Mouse (Mus musculus) heart, adult 9 months (tissue): ENCODE results near the gene Ank3.

Source experiments
- DNase-seq, 2 experiments: peaks; one replicate each; pipeline ENCODE4 v3.0.0; 2022; ENCODE audit warnings: low spot score in 2 of 2

Gene Ank3

DNA sequence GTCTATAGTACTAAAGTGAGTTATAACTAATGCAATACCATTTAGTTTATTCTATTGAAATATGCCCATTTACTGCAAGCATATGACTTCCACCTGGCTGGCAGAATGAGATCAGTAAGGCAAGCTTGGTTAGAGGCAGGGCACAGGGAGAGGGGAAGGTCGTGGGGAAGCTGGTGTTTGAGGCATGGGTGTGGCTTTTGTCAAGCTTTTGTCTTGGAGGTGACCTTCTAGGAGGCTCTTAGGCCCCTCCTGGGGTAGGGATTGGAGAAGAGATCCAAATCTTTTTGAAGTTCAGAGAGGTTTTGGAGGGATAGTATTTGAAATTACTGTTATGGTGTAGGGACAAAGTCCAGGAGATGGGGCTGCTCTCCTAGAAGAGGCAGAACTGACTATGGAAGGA is 78.3 kb downstream of the Ank3 start:
- no peak for DNase-seq

DNA sequence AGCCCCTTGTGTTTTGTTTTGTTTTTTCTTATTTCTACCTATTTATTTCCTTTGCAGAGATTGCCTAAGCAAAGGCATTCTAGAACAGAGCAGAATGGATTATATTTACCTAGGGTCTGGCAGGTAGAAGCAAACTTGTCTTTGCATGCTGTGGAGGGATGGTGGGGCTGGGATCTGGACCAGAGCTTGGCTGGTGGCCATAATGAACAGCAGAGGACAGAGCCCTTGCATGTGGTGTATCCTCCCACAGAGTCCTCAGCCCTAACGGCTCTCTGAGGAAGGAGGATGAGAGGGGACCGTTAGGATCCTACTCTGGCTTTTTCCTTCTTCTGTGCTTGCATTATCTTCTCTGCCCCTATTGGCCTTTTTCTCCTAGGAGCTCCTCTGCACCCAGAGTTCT is 79.1 kb downstream of the Ank3 start:
- DNase-seq, result no peak

DNA sequence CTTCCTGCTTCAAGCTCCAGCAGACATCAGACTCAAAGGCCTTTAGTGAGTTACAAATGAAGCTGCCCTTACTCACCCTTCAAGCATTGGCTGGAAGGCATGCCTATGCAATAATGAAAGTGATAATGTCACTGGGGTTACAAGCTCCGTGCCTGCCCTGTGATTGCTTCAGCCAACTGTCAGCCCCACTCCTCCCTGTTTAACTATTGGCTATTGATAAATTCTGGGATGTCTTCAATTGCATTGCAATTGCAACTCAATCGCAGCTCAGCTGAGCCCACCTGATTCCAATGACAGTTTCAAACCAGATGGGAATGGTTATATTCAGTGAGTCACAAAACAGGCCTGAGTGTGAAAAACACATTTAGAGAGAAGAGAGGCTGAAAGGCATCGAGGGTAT is 80.3 kb downstream of the Ank3 start:
- no peak for DNase-seq

DNA sequence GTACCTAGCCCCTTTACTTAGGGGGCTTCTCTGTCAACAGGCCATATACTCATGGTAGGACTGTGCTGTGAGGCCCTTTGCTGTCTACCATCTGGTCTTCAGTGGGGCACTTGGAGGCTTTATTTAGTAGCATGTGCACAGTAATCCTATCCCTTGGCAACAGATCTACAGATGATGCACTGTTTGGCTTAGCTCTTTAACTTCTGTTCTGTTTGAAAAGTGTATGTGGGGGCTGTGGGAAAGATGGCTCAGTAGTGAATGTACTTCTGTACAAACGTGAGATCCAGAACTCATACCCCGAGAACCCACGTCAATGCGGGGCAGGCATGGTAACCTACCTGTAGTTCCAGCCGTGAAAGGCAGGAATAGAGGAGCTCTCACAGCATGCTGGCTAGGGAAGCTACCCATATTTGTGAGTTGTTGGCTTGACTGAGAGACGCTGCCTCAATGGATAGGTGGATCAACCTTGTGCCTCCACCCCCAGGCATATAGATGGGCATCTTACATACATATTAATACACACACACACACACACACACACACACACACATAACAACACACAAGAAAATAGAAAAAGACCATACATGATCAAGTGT is 86.7 kb downstream of the Ank3 start:
- DNase-seq, result no peak

DNA sequence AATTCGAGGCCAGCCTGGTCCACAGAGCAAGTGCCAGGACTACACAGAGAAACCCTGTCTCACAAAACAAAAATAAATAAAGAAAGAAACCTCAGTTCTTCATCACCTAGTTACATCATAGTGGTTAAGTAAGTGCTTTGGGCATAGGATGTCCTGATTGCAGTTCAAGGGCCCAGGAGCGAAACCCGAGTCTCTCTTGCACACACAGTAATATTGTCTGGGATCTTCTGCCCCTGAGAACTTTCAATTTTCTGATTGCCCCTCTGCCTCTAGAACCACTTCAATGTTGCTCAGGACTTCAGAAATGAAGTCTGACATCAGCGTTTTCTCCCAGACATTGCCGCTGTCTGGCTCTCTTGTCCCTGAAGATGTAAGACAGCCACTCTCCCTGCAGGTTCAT is 91.6 kb downstream of the Ank3 start:
- no peak for DNase-seq

DNA sequence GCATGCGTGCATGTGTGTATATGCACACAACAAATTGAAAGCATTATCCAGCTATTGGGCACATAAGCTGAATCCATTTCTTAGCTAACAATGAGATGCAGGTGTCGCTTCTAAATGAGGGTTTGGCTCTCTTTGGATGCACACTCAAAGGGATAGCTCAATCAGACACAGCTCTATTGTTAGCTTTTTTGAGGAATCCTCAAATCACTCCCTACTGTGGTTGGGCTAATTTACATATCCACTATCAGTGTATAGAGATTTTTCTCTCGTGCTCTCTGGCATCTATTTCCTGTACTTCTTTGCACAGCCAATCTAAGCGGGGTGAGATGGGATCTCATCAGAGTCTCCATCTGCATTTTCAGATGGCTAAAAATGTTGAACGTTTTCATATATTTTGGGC is 93.4 kb downstream of the Ank3 start:
- no peak for DNase-seq

DNA sequence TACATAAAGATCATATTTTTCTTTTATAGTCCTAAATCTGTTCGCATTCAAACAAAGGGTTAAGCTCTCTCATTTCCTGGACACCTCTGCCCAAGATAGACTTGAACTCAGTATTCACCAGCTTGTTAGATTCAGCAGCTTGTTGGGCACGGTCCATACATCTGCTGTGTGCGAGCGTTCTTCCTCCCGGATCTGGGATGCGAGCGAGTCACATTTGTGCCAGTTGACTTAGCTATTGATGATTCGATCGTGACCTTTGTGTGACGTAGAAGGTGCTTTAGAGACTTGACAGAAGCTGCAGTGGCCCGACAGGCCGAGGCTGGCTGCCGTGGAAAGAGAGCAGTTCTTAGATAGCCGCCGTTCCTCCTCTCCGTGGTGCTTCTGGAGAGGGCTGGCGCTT is 98.8 kb downstream of the Ank3 start:
- no peak for DNase-seq

DNA sequence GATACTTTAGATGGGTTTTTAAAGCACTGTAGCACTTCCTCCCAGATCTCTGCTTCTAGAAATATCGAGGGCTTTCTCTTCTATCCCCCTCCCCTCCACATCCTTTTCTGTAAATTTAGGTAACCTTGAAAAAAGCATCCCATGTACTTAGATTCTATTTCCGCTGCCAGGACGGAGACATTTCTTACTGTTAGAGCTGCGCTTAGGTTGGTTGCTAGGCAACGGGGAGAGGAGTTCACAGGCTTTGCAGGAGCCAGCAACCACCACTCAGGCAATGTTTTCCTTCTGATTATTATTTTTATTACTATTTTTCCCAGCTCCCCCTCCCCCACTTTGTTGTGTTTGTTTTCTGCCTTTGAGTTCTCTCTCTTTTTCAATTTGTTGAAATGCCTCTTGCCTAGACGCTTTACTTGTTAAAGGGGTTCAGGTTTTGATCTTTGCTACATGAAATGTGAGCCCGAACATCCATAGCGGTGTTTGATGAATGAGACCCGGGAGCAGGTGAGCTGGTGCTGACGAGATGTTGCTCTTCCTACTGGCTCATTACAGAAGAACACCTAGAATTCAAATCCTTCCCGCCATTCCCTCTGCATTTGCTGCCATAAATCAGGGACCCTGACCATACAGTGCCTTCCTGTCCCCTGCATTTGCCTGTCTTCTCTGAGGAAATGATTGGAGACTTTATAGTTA is 101.7 kb downstream of the Ank3 start:
- peak in 1 of 2 experiments; percentile 2 for DNase-seq

DNA sequence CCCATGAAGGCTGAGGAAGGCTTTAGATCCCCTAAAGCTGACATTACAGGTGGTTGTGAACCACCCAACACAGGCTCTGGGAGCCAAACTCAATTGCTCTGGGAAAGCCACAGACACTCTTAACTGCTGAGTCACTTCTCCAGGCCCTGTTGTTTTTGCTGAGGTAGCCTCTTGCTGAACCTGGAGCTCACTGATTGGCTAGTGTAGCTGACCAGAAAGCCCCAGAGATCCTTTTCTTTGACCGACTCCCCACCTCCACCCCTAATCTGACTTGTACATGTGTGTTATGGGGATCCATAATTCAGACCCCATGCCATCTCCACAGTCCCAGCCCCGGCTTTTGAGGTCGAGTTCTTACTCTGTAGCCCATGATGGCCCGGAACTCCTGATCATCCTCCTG is 105.2 kb downstream of the Ank3 start:
- no peak for DNase-seq

DNA sequence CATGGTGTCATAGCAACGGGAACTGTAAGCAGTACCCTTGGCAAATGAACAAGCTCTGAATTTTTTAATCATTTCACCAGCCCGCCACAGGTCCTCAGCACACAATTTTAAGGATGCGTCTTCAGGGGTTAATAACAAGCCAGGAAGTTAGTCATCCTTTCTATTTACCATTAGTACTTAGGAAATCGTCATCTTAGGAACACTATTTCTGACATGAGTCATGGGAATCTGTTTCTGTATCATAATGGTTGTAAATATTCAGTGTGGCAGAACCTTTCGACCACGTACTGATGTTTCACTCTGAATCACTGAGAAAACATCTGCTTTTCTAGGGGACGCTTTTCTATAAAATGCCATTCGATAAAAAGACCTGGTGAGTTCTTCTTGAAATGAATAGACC is 109.1 kb downstream of the Ank3 start:
- no peak for DNase-seq

DNA sequence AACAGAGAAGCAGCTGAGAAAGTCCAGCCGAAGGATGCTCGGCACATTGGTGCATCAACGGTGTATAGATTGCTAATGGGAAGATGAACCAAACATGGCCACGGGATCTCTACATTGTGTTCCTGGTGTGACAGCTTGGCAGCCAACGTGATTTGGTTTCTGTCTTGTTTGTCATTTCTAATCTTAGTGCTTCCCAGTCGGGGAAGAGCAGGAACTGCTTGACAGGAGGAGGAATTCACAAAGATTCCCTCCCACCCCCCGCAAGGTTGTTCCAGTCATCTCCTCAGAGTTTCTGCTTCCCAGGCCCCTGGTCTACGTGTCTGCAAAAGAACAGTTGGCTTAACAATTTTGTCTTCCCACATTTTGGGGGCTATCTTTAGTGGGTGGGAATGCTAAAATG is 111.8 kb downstream of the Ank3 start:
- no peak for DNase-seq

DNA sequence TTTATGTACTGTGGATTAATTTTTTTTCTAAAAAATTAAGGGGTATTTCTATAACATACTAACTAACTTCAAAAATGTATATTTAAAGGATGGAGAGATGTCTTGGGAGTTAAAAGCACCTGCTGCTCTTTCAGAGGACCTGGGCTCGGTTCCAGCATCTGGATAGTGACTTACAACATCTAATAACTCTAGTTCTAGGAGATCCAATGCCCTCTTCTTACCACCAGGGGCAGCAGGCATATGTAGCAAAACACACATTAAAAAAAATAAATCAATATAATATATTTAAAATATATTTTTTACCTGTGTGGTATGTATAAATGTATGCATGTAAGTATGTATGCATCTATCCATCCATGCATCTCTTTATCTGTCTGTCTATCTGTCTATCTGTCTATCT is 112.7 kb downstream of the Ank3 start:
- no peak for DNase-seq

DNA sequence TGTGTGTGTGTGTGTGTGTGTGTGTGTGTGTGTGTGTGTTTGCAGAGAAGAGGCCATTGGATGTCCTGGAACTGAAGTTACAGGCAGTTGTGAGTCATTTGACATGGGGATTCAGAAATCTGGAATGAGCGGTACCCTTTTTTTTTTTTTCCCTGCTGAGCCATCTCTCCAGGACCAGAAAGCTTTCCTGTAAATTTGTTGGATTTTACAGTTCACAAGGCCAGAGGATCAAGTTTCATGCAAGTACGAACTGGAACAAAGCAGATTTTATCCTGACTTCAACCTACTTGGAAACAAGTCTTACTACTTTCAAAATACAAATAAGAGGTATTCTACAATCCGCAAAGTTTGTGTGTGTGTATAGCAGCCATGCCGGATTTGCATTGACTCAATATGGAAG is 123.4 kb downstream of the Ank3 start:
- no peak for DNase-seq

DNA sequence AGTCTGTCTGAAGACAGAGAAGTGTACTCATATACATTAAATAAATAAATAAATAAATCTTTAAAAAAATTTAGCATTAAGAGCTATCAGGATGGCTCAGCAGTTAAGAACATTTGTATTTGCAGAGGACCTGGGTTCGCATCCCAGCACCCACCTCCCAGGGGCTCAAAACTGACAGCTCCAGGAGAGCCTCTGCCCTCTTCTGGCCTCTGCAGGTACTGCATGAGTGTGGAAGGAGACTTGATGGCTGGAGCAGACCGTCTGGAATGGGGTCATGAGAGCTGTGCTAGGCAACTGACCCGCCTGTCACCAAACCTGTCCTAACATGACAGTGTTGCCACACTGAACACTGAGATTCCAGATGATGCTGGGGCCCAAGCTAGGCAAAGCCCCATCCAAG is 124.6 kb downstream of the Ank3 start:
- no peak for DNase-seq

DNA sequence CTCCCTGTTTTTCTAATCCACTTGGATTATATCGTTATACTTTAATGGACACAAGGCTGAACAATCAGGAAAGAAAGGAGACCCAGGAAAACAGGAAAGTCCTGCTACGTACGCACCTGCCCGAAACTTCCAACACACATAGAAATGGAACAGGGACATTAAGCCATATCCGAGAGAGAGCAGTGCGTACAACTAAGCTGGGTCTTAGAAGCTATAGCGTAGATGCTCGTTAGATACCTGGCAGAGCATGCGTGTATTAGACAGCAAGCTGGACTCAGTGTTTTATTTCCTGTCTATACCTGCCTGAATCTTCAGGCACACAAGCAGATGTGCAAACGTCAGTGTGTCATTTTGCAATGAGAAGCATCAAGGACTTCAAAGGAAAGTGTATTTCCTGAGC is 128.7 kb downstream of the Ank3 start:
- DNase-seq, result no peak

DNA sequence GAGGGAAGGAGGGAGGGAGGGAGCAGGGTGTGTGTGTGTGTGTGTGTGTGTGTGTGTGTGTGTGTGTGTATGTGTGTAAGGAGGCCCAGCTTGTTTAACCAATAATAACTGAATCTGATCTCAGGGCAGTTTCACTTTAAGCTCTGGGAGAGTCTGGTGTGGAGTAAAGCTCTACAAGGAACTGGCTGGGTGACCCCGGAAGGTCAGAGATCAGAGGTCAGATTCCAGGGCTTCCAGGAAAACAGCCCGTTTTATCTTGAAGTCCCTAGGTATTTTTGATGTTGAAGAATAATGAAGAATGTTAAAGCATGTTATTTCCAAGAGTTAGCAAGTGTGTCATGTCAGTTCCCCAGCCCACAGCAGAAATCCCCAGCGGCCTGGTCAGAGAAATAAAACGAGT is 130.2 kb downstream of the Ank3 start:
- no peak for DNase-seq

DNA sequence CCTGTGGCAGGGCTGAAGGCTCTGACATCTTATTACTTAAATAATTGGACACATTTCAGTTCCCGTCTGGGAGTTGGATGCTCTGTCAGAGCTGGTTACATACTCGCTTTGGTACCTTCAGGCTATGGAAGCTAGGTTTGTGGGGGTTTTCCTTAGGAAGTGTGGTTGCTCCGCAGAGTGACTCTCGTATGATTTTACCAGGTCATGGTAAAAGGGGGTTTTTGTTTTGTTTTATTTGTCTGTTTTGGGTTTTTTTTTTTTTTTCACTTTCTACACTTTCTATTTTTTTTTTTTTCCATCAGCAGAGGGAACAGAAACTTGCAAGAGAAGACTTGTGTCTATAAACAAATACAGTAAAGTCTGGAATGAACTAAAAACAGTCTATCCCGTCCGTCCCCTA is 131.8 kb downstream of the Ank3 start:
- DNase-seq, result no peak

DNA sequence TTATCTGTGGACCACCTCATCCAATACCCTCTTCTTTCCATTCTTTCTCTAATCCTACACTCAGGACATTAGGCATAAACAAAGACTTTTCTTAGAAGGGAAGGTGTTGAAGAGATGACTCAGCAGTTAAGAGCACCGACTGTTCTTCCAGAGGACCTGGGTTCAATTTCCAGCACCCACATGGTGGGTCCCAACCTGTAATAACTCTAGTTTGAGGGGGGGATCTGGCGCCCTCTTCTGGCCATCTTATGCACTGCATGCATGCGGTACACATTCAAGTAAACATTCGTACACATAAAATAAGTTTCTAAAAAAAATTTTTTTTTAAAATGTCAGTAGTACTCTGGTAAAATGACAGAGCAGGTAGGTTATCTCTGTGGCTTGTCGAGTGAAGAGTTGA is 133.0 kb downstream of the Ank3 start:
- DNase-seq, result no peak

DNA sequence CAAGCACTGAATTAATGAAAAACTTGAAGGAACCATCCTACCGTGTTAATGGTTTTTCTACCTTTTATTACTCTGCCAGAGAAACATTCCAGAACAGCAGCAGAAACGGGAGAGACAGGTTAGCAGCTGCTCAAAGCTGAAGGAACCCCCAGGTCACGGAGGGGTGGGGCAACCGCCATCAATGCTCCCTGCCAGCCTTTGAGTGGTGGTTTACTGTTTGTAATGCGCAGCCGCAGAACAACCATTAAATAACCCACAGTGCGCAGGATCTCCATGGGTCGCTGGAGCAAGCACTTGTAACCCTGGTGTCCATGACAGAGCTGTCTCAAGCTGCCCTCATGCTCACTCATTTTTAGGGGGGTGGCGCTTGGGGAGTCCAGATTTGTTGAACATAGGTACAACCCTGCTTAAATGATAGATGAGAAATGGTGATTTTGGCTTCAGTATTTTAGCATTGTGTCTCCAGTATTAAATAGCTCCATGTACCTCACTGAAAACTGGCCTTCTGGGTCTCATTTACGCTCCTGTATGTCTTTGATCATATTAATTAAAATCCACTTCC is 133.7 kb downstream of the Ank3 start:
- no peak for DNase-seq

DNA sequence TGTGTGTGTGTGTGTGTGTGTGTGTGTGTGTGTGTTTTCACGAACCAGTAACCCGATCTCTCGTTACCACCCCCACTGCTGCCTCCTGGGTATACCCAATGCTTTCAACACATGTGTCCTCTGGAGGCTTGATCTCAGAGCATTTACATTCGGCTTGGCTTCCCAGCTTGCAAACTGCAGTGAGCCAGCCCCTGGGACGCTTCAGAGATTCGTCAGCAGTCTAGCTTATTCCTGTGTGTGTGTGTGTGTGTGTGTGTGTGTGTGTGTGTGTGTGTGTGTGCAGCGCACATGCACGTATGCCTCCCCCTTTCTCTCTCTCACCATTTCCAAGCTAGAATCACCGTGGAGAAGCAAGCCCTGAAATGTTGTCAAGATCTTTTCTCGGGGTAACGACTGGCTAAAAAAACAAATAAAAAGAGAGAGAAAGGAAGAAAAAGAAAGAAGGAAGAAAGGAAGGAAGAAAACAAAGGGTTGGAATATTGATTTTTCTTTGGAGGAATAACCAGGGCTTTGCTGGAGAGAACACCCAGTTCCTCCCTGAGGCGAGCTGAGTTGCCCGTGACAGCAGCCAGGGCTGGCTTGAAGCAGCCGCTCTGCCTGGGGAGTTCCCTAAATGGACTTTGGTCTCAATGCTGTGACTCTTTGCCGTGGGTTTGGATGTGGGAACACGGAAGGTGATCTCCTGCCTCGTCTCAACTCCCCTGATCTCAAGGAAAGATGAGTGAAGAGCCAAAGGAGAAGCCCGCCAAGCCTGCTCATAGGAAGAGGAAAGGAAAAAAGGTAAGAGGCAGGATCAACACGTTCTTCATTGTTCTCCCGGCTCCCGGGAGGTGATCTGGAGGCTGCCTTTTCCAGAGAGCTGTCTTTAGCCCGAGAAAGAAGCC is 135.2 kb downstream of the Ank3 start:
- peak; percentile 11 to 29 for DNase-seq

DNA sequence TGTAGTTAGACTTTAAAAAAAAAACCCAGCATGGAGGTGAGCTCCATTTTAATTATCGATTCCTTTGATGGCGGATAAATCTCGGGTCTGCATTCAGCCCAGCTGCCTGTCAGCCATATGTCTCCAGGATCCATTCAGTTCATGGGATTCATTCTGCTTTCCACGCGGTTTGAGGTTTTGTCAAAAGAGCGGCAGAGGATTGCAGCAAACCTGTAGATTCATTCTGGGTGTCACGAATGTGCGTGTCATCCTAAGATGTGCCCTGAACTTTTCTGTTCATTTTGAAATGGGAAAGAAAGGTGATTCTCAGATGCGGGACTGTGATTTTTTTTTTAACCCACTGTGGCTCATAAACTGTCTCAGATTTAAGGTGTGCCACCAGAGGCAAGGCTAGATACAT is 136.1 kb downstream of the Ank3 start:
- no peak for DNase-seq

DNA sequence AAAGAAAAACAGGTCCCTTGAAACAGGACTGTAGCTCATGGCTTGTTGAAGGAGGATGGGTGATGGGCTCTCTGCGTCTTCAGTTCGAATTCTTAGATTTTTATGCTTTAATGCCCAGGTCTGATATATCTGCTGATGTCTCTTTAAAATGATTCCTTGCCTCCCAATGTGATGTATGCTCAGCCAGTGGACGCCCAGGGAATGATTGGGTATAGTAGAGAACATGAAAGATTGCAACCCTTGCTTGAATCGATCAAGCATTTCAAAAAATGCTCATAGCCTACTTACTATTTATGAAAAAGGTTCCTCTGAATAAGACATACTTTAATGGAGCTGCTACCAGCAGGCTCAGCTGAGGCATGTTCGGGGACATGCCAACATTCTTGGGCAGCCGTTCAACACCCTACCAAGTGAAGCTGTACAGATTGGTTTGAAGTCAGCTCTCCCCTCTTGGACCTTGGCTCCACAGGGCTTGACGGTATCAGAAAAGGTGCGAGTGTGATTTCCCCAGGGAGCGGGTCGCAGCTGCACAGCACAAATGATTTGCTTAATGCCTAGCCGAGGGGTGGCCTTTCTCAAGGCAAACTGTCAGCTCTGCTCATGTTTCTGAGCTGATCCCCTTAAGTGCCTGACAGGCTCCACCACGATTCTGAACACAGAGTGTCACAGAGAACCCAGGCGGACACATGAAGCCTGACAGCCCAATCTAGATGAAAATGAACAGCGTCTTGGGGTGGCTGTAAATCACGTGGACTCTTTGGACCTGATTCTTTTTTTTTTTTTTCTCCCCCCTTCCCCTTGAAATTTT is 136.8 kb downstream of the Ank3 start:
- peak; percentile 16 to 34 for DNase-seq
